Mouse (Mus musculus): ENCODE data around the gene Olfr279.

GRCm38 (mm10) chr15:98517380-98518355 is 25.5 kb downstream of the Olfr279 start:
- no peak for TF ChIP-seq TAL1 (IDR thresholded peaks at IDR 0.05; ENCODE audit: low read length)
- no peak for TF ChIP-seq GATA1 (IDR thresholded peaks at IDR 0.05; ENCODE audit: low read length)
